Mouse (Mus musculus): ENCODE data around the gene Blvra. TPM values are rescaled to one million over a fixed set of nuclear protein-coding genes. Genes with fewer than 3 reads are reported as not detected.
"Not testable (repeated sequence)": the region's sequence is repeated elsewhere in the genome, so short reads cannot be mapped to it uniquely, and the experiment has no call there.

The Blvra gene
- total RNA-seq (2021) = 10 to 100 TPM; 20.3 to 21.1 TPM
- long read RNA-seq, experiment 1, transcript Blvra-201 (8 exons, 1,160 nt) = major isoform, 12 of 18 reads
- long read RNA-seq, experiment 1, partial matches to known transcripts = 1 of 18 reads
- long read RNA-seq, experiment 1, other reads (novel, unspliced or antisense) = 5 of 18 reads
- long read RNA-seq, experiment 2, transcript Blvra-201 (8 exons, 1,160 nt) = major isoform, 9 of 20 reads
- long read RNA-seq, experiment 2, partial matches to known transcripts = 3 of 20 reads
- long read RNA-seq, experiment 2, other reads (novel, unspliced or antisense) = 8 of 20 reads

DNA sequence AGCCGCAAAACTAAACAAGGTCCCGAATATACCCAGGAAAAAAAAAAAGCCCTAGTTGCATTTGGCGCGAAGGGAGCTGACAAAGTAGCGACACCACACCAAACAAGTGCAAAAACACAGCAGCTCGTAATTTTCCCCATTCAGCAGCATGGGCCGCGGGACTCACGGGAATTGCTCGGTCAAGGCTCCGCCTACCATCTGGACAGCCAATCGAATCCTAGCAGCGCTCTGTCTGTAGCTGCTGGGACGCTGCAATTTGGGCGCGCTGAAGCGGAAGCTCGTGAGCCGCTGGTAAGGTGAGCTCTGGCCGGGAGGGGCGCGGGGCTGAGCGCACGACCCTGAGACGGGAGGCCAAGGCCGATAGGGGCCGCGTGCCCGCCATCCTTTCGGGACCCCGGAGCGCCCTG lies at the start of gene Blvra:
TSS of gene Blvra (plus strand) at position 231 of the 407 bp plus-strand sequence.
- DNase-seq = peak; percentile 92 to 94

DNA sequence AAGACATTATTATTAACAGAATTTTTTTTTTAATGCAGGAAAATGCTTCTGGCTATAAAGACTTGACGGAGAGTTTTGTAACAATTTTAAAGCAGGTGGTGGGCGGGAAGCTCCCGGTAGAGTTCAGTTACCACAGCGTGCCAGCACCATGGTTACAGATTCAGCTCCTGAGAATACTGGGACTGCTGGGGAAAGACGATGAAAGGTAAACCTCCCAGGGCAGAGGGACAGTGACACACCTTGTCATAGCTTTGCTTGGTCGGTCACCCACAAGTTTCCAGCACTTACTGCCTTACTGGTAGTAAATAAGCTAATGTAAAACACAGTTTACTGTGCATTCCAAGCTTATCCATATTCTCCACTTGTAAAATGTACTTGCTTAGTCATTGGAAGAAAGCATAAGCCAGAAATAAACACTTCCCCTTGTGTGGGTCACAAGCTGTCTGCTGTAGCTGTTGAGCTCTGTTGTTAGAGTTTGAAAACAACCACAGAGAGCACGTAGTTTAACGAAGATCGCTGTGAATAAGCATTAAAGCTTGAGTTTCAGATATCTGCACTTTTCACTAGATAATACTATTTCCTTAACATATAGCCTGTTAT lies 35.4 kb upstream of the Blvra start:
- no peak for DNase-seq

DNA sequence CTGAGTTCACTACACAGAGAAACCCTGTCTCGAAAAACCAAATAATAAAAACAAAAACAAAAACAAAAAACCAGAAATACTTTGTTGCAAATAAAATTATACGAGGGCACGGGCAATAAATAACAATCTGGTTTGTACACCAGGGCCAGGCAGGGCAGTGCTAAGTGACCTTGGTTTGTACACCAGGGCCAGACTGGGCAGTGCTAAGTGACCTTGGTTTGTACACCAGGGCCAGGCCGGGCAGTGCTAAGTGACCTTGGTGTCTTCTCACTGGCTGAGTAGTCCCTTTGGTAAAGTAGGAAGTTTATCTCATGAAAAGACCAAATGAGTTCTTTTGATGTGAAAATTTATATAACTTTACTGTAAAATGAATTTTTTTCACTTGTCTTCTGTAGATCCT lies 33.2 kb upstream of the Blvra start:
- no peak for DNase-seq

DNA sequence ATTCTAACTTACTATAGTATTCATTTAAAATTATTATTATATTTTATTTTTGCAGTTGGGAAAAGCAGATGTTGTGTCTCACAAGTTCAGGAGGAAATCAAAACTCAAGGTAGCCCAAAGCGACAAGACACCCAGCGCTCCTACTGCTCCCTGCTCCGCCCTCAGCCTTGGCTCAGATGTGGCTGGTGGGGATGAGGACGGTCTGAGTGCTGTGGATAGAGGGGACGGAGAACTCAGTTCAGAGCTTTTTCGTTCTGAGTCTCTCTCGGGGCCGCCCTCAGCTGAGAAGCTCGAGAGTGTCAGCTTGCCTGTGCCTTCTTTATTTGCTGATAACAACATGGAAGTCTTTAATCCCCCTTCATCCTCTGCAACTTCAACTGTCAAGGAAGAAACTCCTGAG lies 9.0 kb upstream of the Blvra start:
- DNase-seq = no peak

DNA sequence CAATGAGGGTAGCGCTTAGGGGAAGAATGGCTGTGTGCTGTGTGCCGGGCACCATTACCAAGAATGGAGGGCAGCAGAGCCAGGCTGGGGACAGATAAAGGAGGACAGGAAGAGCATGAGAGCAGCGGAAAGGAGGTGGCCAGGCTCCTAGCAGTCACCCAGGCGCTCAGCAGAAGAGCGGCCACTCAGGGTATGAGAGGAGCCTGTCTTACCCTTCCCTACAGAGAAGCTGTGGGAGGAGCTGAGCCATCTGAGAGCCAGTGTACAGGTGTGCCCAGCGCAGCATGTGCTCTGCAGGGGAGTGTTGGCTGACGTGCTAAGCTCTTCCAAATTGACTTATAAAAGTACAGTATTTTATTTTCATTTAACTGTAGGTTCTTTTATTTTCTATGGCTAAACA lies 1.7 kb upstream of the Blvra start:
- no peak for DNase-seq

DNA sequence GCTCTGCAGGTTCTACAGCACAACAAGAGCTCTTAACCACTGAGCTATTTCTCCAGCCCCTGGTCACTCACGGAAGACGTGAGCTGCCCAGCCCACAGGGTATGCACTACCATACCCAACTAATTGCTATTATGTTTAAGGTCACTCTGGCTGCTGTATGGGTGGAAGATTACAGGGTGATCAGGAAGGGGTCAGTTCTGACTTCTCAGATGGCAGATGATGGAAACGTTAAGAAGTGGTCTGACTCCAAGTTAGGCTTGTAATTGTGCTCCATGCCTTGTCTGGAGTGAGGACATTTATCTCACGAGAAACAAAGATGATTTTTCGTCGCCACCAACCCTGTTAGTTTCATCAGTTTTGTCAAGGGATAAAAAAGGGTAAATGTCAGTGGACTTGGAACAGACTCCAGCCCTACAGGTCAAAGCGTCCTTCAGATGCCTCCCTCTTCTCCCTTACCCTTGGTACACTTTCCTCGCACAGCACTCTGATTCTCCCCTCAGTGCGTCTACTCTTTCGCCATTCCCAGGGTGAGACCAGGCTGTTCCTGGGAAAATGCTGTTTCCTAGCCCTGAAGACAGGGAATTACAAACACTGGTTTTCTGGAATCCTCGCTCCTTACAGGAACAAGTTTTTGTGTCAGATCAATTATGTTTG lies 557 bp upstream of the Blvra start:
- DNase-seq = no peak

DNA sequence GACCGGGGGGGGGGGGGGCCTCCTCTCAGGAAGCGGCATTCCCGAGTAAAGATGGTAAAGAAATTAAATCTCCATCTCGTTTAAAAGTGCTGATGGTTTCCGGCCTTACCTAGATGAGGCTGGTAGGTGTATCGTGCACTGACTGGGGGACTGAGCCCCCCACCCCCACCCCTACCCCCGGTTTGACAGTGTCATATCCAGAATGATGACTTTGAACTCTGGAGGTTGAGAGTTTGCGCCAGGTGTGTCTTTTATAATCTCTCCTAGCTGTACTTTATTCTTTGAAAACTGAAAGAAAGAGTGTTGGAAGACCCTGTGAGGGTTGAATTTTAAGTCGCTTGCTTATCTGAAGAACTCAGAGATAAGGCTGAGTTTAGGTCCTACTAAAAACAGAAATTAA lies 414 bp downstream of the Blvra start:
- no peak for DNase-seq

DNA sequence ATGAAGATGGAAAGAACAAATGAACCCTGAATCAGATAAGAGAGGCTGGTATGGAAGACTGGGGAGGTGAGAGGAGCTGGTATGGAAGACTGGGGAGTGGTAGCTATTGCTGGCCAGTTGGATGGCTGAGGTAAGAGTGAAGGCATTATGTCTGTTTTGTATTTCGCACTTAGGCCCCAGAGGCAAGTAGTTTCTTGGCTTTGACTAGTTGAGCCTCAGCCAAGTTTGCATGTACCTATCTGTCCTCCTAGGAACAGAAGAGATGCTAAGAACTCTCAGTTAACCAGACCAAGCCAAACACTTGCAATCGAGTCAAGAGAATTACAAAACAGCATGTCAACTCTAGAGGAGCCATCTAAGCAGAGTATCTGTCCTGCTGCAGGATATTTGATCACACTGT lies 3.7 kb downstream of the Blvra start:
- DNase-seq = no peak

DNA sequence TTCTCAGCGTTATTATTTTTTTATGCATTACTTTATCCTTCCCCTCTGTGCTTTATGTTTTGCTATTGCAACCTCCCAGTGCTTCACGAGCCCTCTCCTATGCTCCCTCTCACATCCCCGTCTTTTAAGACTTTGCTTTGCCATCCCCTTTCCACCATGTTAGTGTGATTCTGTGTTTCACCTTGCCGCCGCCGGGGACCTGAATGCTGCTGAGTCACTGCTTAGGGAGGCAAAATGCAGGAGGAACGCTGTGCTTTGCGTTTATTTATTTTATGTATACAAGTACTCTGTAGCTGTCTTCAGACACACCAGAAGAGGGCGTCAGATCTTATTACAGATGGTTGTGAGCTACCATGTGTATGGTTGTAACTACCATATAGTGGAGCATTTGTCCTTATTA lies 7.1 kb downstream of the Blvra start:
- no peak for DNase-seq

DNA sequence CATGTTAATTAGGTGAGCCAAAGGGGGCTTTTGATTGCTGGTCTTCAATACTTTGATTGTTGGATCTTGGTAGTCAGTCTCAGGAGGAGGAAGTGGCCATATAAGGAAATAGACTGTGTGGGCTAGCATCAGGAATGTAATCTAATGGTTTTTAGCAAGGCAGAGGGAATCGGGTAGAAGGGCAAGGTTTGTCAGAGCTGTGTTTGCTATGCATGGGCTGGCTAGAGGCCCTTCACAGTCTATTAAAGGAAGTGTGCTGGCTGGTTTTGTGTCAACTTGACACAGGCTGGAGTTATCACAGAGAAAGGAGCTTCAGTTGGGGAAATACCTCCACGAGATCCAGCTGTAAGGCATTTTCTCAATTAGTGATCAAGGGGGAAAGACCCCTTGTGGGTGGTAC lies 8.6 kb downstream of the Blvra start:
- DNase-seq = not testable (repeated sequence)

DNA sequence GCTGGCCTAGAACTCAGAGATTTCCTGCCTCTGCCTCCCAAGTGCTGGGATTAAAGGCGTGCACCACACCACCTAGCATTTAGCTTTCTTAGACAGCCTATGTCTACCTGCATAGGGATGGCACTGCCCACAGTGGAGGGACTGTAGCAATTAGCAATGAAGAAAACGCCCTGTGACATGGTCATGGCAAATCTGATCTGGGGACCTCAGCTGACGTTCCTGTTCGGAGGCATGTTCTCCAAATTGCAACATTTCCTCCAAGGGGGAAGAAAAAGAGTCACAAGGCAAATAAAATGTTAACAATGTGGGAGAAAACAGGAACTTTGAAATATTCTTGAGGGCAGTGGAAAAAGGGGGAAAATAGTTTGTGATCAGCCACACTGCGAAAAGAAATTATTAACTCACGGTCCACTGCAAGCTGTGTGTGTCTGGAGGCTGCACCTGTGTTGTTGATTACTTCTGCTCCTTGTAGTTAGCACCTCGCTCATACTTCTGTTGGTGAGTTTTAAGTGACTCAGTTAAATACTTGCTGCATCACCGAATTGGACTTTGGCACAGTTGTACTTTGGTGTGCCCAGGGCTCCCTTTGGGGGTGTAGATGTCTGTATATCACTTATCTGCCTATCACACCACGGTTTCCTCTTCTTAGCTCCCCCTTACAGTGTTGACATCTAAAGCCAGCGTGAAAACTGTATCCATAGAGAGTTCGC lies 9.6 kb downstream of the Blvra start:
- peak; percentile 17 to 42 for DNase-seq

DNA sequence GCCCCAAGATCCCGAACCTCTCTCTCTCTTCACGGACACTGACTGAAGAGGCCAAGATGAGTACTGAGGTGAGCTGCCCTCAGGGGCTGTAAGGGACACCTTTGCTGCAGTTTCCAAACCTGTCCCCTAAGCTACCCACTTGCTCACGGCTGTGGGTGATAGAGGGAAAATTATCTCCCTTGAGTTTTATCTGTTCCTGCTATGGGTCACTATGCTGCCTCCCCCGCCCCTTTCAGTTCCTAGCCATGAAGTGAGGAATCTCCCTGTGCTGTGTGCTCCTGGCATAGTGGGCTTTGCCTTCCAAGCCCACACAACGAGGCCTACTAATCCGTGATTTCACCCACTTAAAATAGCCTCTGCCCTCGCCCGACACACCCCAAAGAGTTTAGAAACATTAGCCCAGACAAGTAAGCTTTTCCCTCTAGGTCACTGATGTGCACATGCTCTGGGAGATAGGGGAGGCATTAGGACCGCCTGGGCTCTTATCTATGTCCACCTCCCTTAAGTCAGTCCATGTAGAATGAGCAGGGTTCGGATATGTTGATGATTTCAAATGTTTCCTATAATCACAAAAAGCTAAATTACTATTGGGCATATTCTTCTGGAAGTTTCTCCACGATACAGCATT lies 10.2 kb downstream of the Blvra start:
- DNase-seq = no peak

DNA sequence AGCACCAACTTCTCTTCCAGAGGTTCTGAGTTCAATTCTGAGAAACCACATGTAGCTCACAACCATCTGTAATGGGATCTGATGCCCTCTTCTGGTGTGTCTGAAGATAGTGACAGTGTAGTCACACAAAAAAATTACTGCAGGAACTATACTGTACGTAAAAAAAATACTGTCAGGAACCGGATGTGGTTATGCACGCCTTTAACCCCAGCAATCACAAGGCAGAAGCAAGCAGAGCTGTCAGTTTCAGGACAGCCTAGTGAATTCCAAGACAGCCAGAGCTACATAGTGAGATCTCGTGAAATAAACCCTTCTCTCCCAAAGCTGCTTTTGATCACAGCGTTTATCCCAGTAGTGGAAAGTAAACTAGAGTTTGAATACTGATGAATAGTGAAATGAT lies 15.8 kb downstream of the Blvra start:
- DNase-seq = peak in 1 of 2 experiments; percentile 14

DNA sequence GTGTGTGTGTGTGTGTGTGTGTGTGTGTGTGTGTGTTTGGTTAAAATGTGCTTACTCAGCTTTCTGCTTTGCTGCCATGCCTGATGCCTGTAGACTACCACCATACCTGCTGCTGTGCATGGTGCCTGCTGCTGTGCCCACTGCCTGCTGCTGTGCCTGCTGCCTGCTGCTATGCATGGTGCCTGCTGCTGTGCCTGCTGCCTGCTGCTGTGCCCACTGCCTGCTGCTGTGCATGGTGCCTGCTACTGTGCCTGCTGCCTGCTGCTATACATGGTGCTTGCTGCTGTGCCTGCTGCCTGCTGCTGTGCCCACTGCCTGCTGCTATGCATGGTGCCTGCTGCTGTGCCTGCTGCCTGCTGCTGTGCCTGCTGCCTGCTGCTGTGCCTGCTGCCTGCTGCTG lies 19.7 kb downstream of the Blvra start:
- not testable (repeated sequence) for DNase-seq

DNA sequence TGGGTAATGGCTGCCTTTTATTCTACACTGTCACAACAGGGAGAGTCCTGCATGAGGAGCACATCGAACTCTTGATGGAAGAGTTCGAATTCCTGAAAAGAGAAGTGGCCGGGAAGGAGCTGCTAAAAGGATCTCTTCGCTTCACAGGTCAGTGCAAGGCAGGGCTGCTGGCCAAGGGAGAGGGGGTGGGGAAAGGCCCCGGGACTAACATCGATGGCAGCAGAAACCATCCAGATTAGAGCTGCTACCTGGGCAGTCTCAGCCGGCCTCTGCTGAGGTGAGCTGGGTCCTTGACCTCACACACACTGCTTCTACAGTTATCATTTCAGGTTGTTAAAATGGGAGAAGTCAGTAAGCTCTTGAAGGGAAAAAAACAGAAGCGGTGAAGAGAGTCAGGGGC lies 21.5 kb downstream of the Blvra start:
- DNase-seq = no peak

DNA sequence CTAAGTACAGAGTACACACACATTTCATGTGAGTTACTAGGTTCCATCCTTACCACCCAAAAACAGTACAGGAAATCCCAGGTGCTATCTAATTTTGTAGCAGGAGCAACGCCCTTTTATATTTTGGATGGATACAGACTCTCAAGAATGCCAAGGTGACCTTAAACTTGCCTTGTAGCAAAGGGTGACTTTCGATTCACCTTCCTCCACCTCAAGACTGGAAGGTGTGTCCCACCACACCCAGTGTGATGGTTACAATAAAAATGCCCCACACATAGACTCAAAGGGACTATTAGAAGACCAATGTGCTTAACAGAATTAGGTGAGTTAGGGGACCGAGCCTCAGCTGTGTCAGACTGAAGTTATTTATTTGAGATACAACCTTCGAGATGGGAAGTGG lies 38.5 kb downstream of the Blvra start:
- DNase-seq = no peak

DNA sequence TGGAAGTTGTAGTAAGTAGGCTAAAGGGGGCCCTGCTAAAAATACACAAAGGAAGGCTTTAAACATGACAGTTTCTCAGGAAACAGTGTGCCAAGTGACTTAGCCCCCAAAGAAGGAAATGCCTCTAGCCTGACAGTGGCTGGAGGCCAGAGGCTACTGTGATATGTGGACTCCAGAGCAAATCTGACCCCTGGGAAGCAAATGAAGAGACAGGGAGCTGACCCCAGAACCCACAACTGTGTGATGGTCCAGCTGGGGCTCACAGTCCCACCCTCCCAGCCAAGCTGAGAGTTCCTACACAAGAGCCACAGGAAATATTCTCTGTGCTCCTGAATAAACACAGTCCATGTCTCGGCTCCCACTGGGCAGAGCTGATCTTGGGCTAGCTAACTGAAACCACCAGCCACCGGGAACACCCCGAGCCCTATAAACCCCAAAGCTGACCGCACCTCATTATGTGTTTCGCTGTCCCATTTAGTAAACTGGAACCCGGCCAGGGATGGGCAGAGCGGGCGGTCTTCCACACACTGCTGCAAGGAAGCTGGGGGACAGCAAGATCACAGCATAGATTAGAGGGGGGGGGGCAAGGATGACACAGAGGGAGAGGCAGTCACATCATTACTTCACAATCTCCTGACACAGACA lies 51.2 kb downstream of the Blvra start:
- DNase-seq = peak; percentile 29 to 64

DNA sequence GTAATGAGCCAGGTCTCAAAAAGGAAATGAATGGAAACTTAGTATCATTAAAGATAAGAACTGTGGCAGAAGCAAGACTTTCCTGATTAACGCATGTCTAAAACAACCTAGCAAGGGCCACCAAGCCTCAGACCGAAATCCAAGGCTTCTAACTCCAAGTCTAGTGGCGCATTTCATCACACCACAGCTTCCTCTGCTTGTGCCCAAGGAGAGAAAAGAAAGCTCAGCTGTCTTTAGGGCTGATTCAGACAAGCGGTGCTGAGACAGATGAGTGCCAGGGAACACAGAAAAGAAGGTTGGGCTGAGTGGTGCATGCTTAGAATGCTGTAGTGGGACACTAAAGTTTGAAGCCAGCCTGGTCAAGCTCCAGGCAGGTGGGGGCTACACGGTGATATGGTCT lies 58.5 kb downstream of the Blvra start:
- no peak for DNase-seq

DNA sequence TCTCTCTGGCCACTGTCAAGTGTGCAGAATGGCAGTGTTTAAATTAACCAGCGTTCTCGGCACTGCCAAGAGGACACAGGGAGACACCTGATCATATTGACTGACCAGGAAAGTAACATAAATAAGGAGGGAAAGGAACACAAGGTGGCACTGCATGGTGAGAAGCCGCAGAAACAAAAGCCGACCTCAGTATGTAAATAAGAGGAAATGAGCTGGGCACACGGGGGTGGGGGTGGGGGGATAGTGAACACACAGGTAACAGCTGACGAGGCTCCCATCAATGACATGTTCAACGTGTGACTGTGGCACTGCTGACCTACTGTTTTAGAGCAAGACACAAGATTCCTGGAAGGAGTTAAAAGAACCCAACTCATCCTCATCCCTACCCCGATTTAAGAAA lies 60.9 kb downstream of the Blvra start:
- no peak for DNase-seq

DNA sequence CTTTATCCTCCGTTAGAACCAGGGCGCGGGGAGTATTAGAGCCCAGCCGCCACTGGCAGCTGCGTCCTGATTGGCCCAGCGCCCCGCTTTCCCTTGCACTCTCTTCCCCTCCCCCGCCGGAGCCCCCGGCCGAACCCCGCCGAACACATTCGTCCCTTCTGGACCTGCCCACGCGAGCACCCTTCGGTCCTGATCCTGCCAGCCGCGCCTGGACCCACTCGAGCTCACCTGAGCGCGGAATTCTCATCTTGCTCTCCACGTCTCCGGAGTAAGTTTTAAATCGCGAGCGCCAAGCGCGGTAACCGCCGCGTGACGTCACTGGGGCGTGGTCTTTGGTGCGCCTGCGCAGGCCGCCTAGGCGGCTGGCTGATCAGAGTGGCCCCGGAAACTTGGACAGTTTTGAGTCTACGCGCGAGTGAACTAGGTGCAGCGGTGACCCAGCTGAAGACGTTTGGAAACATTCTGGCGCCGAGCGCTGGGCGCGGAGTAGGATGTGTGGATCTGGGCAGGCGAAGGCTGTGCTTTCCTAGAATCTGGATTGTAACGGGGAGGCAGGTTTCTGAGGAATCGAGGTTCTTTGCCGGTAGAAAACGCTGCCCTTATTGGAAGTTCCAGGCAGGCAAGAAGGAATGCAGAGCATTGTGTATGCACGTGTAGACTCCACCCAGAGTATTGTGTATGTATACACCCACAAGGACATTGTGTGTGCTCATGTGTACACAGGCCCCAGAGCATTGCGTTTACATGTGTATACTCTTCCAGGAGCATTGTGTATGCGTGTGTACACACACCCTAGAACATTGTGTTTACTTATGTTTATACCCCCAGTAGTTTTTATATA lies 63.4 kb downstream of the Blvra start, which contains the start of gene Ncaph:
TSS of gene Ncaph (minus strand) at position 334 of the 841 bp plus-strand sequence.
- peak; percentile 94 to 98 for DNase-seq

DNA sequence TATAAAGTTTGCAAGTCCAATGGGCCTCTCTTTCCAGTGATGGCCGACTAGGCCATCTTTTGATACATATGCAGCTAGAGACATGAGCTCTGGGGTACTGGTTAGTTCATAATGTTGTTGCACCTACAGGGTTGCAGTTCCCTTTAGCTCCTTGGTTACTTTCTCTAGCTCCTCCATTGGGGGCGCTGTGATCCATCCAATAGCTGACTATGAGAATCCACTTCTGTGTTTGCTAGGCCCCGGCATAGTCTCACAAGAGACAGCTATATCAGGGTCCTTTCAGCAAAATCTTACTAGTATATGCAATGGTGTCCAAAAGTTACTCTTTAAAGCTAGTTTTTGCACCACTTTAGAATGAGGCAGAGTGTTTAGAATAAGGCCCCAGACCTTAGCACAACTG lies 64.8 kb downstream of the Blvra start:
- not testable (repeated sequence) for DNase-seq

All from heart, adult 18-20 months (tissue).